Mouse (Mus musculus): Measurements from ENCODE around the gene Usp40.
A peak's percentile ranks its signal among the peaks of the same experiment; 100 is the strongest.

Gene Usp40

GRCm38 (mm10) chr1:88008211-88008697 lies at the start of gene Usp40:
Usp40 (minus strand) TSS chr1:88008551.
- no peak; the same call in 1 of the 2 replicates for TF ChIP-seq GATA4 (IDR thresholded peaks at IDR 0.05; ENCODE audit: insufficient replicate concordance, low read length)

- TF ChIP-seq GATA4 (IDR thresholded peaks at IDR 0.05; ENCODE audit: insufficient replicate concordance, low read length) = no peak
Measured at GRCm38 (mm10) chr1:88055088-88055487, 46.7 kb upstream of the Usp40 start, which contains the start of gene Ugt1a10. Ugt1a10 (plus strand) TSS chr1:88055388.

GRCm38 (mm10) chr1:88015371-88015770 lies 7.0 kb upstream of the Usp40 start:
- no peak for TF ChIP-seq GATA4 (IDR thresholded peaks at IDR 0.05; ENCODE audit: insufficient replicate concordance, low read length)

DNA sequence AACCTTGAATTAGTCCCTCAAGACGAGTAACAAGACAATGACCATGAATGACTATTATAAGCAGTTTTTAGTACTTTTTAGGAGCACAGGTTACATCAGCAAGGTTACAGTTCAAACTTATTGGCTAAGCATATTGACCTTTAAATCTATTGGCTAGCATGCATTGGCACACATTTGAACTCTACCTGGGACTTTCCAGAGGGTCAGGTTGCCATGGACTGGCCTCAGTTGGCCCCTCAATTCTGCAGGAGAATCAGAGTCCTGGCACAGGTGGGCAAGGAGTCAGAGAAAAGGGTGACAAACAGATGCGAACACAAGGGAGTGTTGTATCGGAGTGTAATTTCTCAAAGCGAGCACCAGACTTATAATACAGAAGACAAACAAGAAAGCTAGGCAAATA lies 6.3 kb upstream of the Usp40 start:
- no peak for TF ChIP-seq GATA4 (IDR thresholded peaks at IDR 0.05; ENCODE audit: insufficient replicate concordance, low read length)

GRCm38 (mm10) chr1:88014194-88014593 lies 5.8 kb upstream of the Usp40 start:
- no peak for TF ChIP-seq GATA4 (IDR thresholded peaks at IDR 0.05; ENCODE audit: insufficient replicate concordance, low read length)

DNA sequence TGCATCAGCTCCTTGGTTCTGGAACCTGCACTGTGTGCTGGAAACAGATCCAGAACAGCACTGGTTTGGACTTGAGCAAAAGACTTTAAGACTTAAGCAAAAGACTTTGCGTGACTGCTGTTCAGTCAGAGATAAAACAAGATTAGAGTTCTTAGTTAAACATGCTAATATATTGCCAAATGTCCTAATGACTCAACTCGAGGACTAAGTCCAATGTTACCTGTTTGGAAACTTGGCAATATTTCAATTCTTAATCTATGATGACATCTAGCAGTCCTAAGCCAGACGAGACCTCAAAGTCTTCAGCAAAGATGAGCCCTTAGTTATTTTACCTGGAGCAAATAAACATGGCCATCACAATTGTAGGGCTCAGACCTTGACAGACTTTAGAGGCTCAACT lies 5.4 kb upstream of the Usp40 start:
- TF ChIP-seq GATA4 (IDR thresholded peaks at IDR 0.05; ENCODE audit: insufficient replicate concordance, low read length) = peak; percentile 92

- no peak for TF ChIP-seq GATA4 (IDR thresholded peaks at IDR 0.05; ENCODE audit: insufficient replicate concordance, low read length)
Measured at GRCm38 (mm10) chr1:88009521-88009920, 1.2 kb upstream of the Usp40 start.

GRCm38 (mm10) chr1:88008735-88009134 lies 384 bp upstream of the Usp40 start:
- no peak for TF ChIP-seq GATA4 (IDR thresholded peaks at IDR 0.05; ENCODE audit: insufficient replicate concordance, low read length)

GRCm38 (mm10) chr1:88007692-88008210 lies 600 bp downstream of the Usp40 start:
- TF ChIP-seq GATA4 (IDR thresholded peaks at IDR 0.05; ENCODE audit: insufficient replicate concordance, low read length) = no peak

DNA sequence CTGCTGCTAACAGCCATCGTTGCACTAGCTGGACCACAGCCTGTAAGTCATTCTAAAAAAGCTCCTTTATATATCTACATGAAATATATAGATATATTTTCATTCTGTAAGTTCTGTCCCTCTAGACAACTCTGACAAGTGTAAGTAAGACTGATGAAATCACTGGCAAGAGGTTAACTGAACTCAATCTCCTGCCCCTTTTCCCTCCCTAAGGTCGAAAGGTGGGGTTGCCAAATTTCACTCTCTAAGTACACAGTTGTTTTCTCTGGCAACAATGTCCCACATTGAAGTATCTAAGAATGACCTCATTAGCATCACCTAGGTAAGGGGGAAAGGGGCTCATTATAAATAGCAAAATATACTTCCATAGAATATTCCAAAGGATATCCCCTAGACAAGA lies 15.6 kb downstream of the Usp40 start:
- TF ChIP-seq GATA4 (IDR thresholded peaks at IDR 0.05; ENCODE audit: insufficient replicate concordance, low read length) = no peak

- TF ChIP-seq GATA4 (IDR thresholded peaks at IDR 0.05; ENCODE audit: insufficient replicate concordance, low read length) = no peak
Measured at GRCm38 (mm10) chr1:87982291-87982690, 26.1 kb downstream of the Usp40 start.

DNA sequence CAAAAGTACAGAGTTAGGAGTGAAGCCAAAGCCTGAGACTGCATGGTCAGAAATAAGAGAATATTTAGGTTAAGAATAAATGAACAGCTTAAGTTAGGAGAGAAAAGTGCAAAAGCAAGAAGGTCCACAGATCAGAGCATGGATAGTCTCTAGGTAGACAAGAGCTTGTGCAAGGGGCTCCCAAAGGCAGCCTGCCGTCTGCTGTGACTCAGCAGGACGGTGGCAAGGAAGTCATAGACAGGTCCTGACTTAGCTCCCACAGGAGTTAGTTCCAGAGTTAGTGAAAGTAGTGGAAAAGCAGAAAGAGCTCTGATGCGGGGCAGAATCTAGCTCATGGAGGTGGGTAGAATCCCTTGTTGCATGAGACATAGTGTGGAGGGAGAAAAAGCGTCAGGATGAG lies 38.0 kb downstream of the Usp40 start:
- TF ChIP-seq GATA4 (IDR thresholded peaks at IDR 0.05; ENCODE audit: insufficient replicate concordance, low read length) = no peak

- TF ChIP-seq GATA4 (IDR thresholded peaks at IDR 0.05; ENCODE audit: insufficient replicate concordance, low read length) = no peak
Measured at GRCm38 (mm10) chr1:87961459-87962167, 46.7 kb downstream of the Usp40 start.

GRCm38 (mm10) chr1:87960752-87961151 lies 47.6 kb downstream of the Usp40 start:
- TF ChIP-seq GATA4 (IDR thresholded peaks at IDR 0.05; ENCODE audit: insufficient replicate concordance, low read length) = no peak

- no peak for TF ChIP-seq GATA4 (IDR thresholded peaks at IDR 0.05; ENCODE audit: insufficient replicate concordance, low read length)
Measured at GRCm38 (mm10) chr1:87959998-87960431, 48.3 kb downstream of the Usp40 start.

- TF ChIP-seq GATA4 (IDR thresholded peaks at IDR 0.05; ENCODE audit: insufficient replicate concordance, low read length) = no peak
Measured at GRCm38 (mm10) chr1:87959532-87959931, 48.8 kb downstream of the Usp40 start.

DNA sequence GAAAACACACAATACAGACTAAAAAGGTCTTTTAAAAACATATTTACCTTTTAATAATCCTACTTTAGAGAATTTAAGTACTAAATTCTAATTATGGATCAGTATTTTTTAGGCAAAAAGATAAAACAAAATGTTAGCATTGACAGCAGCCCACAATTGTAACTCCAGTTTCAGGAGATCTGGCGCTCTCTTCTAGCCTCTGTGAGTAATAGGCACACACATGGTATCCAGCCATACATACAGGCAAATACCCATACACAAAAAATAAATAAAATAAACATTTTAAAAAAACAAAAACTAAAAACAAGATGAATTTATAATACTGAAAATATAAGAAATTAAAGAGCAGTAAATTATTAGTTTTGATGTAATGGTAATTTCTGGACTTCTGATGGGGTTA lies 49.4 kb downstream of the Usp40 start:
- TF ChIP-seq GATA4 (IDR thresholded peaks at IDR 0.05; ENCODE audit: insufficient replicate concordance, low read length) = no peak
